Mouse (Mus musculus): ENCODE measurements around the gene Bbs10. TPM values are rescaled to one million over a fixed set of nuclear protein-coding genes. Genes with fewer than 3 reads are reported as not detected.

Bbs10 gene
- polyA plus RNA-seq, 2 experiments, result 0.98 to 1.4 TPM

GRCm38 (mm10) chr10:111348263-111348662, 49.8 kb downstream of the Bbs10 start:
- H3K9me3 ChIP-seq (ENCODE audit: control insufficient read depth, low read length), result no peaks in the 10 kb centered on the region
- H3K9ac ChIP-seq (replicated peaks), result no peak overlapping the region
- no peaks in the 10 kb centered on the region for H3K4me1 ChIP-seq (replicated peaks; ENCODE audit: control insufficient read depth in 2 of 2, insufficient read depth in 2 of 2, low read length in 1 of 2)
- no peak for DNase-seq (ENCODE audit: low read depth in 3 of 3, low spot score in 3 of 3)
- no peak for ATAC-seq (ENCODE audit: insufficient read depth)
- no peak for TF ChIP-seq CTCF (IDR thresholded peaks at IDR 0.05; ENCODE audit: low read depth)
- no peak for TF ChIP-seq EP300 (IDR thresholded peaks at IDR 0.05; ENCODE audit: low read depth)
- H3K4me3 ChIP-seq (ENCODE audit: insufficient read depth in 1 of 2, low read depth in 2 of 2, low read length in 2 of 2), result no peak overlapping the region
- 30% methylated on average over 2 of the region's 2 CpGs for WGBS (ENCODE audit: insufficient replicate concordance)
- H3K4me2 ChIP-seq (ENCODE audit: low read depth), result no peak overlapping the region
- no peak overlapping the region for H3K27ac ChIP-seq
- H3K27me3 ChIP-seq (ENCODE audit: control insufficient read depth, insufficient read depth, low read length), result no peaks in the 10 kb centered on the region
- no peaks in the 10 kb centered on the region for H3K36me3 ChIP-seq (replicated peaks; ENCODE audit: control insufficient read depth, insufficient read depth, low read depth)

Other genes starting within 250 kb of the Bbs10 start
- gene Osbpl8, start 133.9 kb upstream of the Bbs10 start, polyA plus RNA-seq (2012; rRNA removed), result 4.8 and 6.3 TPM in 2 replicates
- 7.2 and 7.7 TPM in 2 replicates for gene Osbpl8, start 133.9 kb upstream of the Bbs10 start, polyA plus RNA-seq (2014; fragmentation: Nextera tagmentation; extraction: Ambion mirVana)
- gene Nap1l1, start 174.5 kb downstream of the Bbs10 start, polyA plus RNA-seq (2012; rRNA removed), result 43.7 and 117 TPM in 2 replicates
- 103 and 109 TPM in 2 replicates for gene Nap1l1, start 174.5 kb downstream of the Bbs10 start, polyA plus RNA-seq (2014; fragmentation: Nextera tagmentation; extraction: Ambion mirVana)
- 2.1 and 2.8 TPM in 2 replicates for gene Phlda1, start 207.6 kb downstream of the Bbs10 start, polyA plus RNA-seq (2012; rRNA removed)
- gene Phlda1, start 207.6 kb downstream of the Bbs10 start, polyA plus RNA-seq (2014; fragmentation: Nextera tagmentation; extraction: Ambion mirVana), result 2.8 and 3.9 TPM in 2 replicates